Mouse (Mus musculus): ENCODE measurements around the gene Dyrk3.
"Not testable (repeated sequence)": the region's sequence is repeated elsewhere in the genome, so short reads cannot be mapped to it uniquely, and the experiment has no call there.

The Dyrk3 gene

DNA sequence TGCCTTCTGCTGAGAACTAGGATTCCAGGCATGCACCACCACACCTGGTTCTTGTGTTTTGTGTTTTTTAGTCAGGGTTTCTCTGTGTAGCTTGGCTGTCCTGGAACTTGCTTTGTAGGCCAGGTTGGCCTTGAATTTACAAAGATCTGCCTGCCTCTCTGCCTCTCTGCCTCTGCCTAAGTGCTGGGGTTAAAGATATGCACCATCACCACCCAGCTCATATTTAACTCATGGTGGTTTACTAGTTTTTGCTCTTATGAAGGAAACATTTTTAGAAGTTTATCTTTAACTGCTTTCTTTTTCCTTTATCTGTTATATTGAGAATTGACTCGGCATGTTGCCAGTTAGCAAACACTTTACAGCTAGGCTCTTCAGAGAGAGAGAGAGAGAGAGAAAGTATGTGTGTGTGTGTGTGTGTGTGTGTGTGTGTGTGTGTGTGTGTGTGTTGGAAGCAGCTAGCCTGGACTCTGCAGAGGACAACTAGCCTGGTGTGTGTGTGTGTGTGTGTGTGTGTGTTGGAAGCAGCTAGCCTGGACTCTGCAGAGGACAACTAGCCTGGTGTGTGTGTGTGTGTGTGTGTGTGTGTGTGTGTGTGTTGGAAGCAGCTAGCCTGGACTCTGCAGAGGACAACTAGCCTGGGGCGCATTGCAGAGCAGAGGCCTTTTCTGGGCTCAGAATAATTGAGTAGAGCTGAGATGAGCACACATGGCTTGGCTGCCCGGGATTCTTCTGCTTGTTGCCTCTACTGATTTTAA, 21.6 kb upstream of the Dyrk3 start:
- DNase-seq (ENCODE audit: inconsistent age in 2 of 2, low spot score in 1 of 2), result not testable (repeated sequence)

GRCm38 (mm10) chr1:131155456-131155855, 17.3 kb upstream of the Dyrk3 start:
- DNase-seq (ENCODE audit: inconsistent age in 2 of 2, low spot score in 1 of 2), result peak in 1 of 2 experiments; percentile 73

DNA sequence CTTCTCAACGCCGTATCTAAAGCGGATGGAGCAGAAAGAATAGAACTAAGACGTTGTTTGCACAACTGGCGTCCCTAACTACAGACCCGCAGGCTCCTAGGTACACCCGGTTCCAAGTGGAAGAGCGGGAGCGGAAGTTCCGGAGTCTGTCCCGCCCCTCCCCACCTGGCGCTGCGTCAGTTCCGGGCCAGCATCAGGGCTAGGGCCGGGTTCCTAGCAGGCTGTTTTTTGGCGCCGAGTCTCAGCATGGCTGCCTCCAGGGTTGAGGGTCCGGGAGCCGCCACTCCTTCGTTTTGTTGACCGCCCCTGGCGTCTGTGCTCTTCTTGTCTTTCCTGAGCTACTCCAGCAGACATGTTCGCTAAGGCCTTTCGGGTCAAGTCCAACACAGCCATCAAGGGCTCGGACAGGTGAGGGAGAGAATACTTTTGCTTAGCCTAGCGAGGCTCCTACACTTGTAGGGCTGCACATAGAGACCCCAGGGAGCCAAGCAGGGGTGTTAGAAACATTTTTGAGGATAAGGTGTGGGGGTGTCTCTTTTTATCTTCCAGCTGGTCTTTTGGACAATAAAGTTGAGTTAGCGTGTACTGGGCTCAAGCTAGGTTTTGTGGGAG, 15.0 kb upstream of the Dyrk3 start, which contains the start of gene Eif2d:
Eif2d (plus strand) TSS at position 164 of the 612 bp plus-strand sequence.
- DNase-seq (ENCODE audit: inconsistent age in 2 of 2, low spot score in 1 of 2), result peak; percentile 90 to 96

- no peak for DNase-seq (ENCODE audit: inconsistent age in 2 of 2, low spot score in 1 of 2)
Observed at GRCm38 (mm10) chr1:131149496-131149895, 11.4 kb upstream of the Dyrk3 start.

DNA sequence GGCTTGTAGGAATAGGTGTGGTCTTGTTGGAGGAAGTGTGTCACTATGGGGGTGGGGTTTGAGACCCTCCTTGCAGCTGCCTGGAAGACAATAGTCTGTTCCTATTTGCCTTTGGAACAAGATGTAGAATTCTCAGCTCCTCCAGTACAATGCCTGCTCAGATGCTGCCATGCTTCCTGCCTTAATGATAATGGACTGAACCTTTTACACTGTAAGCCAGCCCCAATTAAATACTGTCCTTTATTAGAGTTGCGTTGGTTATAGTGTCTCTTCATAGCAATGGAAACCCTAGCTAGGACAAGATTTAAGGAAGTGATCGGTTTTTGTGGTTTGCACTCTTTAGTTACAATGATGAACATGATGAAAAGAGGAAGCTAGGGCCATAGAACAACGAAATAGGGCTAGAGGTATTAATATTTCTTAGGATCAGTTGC, 8.1 kb upstream of the Dyrk3 start:
- no peak for DNase-seq (ENCODE audit: inconsistent age in 2 of 2, low spot score in 1 of 2)

DNA sequence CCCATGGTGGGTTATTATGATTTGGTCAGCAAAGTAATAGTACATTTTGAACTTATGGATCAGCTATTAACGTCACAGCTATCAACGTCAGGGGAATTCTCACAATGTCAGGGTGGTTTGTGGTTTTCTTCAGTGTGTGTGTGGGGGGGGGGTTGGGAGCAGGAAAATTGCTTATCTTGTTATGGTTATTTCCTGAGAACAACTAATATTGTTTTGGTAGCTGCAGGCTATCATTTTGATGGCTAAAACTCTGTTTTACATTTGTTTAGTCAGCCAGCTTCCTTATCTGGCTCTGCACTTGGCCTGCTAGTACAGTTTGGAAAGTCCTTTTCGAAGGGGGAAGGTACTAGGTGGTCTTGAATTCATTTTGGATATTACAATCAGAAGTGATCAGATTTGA, 7.1 kb upstream of the Dyrk3 start:
- not testable (repeated sequence) for DNase-seq (ENCODE audit: inconsistent age in 2 of 2, low spot score in 1 of 2)

- DNase-seq (ENCODE audit: inconsistent age in 2 of 2, low spot score in 1 of 2), result peak in 1 of 2 experiments; percentile 68
Observed at GRCm38 (mm10) chr1:131142472-131142871, 4.3 kb upstream of the Dyrk3 start.

- DNase-seq (ENCODE audit: inconsistent age in 2 of 2, low spot score in 1 of 2), result no peak
Observed at GRCm38 (mm10) chr1:131141449-131141848, 3.3 kb upstream of the Dyrk3 start.

DNA sequence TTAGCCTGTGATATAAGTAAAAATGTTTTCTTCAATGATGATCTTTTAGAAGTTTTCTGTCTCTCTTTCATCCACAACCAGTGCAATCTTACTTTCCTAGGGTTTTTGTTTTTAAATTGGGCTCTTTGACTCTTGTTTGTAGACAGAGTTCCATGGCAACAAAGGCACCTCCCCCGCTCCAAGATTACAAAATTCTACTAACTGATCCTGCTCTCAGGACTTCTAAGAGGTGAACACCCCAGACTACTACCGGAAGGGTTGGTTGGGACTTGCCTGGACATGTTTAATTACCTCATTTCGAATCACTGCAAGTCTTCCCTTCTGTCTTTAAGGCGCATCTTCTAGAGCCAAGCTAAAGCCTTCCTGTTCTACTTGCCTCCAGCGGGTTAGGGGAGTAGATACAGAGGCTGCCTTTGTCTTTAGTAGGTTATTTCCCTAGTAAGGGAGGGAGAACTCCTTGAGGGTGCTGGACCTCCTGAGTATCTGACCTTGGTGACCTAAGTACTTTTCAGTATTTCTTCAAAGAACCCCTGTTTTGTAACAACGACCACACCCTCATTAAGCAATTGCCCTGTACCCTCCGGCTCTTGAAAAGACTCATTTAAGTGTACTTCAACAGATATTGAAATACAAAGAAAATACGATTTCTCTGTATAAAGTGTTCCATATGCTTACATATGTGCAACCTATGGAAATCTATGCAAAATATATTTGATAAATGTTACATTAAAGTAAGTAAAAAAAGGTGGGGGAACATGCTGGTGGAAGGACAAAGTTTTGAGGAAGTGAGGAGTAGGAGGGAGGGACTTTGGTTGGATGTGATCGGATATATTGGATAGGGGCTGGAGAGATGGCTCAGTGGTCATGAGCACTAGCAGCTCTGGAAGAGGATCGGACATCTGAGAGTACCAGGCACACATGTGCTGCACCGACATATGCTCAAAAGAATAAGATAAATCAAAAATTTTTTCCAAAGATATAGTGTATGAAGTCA, 1.3 kb upstream of the Dyrk3 start:
- peak in 1 of 2 experiments; percentile 76 for DNase-seq (ENCODE audit: inconsistent age in 2 of 2, low spot score in 1 of 2)

DNA sequence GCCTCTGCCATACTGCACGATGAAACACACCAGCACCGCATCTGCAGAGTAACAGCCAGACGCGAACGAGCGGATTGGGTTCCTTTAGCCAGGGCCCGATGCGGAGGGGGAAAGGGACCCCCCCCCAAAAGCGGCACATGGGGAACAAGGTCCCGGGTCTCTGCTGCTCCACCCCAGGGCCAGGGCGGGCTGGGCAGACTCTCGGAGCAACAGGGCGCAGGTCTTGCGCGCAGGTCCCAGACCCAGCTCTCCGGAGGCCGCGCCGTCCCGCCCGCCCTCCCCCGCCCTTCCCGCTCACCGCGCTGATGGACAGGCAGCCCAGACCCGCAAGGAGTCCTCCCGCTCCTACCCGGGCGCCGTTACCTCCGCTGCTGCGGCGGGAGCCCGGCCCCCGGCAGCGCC, 422 bp downstream of the Dyrk3 start:
- no peak for DNase-seq (ENCODE audit: inconsistent age in 2 of 2, low spot score in 1 of 2)

GRCm38 (mm10) chr1:131137111-131137510, 1.0 kb downstream of the Dyrk3 start:
- peak in 1 of 2 experiments; percentile 51 for DNase-seq (ENCODE audit: inconsistent age in 2 of 2, low spot score in 1 of 2)

- DNase-seq (ENCODE audit: inconsistent age in 2 of 2, low spot score in 1 of 2), result no peak
Observed at GRCm38 (mm10) chr1:131135960-131136629, 2.0 kb downstream of the Dyrk3 start.

GRCm38 (mm10) chr1:131134942-131135522, 3.1 kb downstream of the Dyrk3 start:
- peak; percentile 85 to 91 for DNase-seq (ENCODE audit: inconsistent age in 2 of 2, low spot score in 1 of 2)

DNA sequence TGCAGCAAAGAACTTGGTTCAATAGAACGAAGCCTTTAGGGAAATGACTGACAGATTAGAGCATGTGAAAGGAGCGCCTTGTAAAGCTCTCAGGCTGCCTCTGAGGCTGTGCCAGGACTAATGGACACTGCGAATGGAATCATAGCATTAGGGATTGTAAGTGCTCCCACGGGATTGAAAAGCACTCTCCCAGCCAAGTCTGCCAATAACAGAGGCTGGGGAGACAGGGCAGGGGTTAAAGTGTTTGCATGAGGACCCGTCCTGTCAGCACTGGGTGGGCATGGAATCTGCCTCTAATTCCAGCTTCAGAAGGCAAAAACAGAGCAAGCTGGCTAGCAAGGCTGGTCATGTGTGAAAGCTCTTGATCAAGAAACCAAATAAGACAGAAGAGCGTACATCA, 3.9 kb downstream of the Dyrk3 start:
- DNase-seq (ENCODE audit: inconsistent age in 2 of 2, low spot score in 1 of 2), result no peak

DNA sequence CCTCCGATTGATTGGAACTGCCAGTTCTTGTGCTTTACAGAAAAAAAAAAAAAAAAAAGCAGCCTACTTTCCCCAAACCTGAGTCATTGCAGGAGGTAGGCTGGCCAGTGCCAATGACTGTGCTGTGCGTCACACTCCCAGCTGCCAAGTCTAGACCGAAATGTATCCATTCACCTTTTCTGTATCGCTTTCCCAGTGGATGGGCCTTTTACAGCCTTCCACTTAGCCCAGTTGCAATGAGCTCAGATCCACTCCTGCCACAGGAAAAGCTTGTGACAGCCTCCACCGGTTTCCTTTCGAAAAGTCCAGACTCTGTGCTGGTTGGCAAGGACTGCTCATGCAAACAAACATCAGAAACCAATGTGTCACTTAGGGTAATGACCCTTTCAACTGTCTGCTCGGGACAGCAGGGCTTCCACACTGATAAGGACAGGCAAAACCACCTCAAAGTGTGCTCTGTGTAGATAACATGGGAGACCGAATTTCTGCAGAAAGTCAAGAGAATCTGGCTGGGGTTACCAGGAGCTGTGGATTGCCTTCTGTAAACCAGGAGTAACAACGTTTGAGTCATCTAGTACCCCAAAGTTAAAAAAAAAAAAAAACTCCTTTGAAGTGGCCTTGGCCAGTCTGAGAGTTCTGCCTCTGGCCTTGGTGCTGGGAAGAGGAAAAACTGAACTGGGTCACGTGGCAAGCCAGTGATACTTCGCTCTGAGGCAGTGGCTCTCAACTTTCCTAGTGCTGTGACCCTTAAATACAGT, 12.0 kb downstream of the Dyrk3 start:
- DNase-seq (ENCODE audit: inconsistent age in 2 of 2, low spot score in 1 of 2), result peak; percentile 89 to 92

DNA sequence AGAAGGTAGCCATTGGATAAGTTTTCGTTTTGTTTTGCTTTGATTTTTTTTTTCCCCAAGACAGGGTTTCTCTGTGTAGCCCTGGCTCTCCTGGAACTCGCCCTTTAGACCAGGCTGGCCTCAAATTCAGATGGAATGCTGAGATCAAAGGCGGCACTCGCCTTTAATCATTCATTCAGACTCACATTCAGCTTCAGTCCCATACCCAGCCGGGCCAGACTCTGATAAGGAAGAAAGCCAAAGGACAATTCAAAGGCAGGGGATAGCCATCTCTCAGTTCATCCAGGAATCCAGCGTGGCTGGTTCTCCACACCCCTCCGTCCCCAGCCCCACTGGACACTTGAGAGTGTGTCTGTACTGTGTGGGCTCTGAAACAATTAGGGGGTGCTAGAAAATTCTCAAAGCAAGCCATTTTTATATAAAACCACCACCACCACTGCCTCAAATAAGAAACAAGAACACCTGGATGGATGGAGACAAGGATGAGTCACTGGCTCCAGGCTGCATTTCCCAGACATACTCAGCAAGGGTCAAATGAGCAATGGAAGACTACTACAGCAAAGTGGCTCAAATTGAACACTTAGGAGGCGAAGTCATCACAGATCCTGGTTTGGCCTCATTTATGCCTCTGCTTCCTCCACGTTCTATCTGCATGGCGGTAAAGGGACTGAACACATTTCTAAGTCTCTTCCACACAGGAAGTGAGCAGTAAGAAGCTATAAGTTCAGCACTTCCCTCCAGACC, 14.4 kb downstream of the Dyrk3 start:
- peak in 1 of 2 experiments; percentile 62 for DNase-seq (ENCODE audit: inconsistent age in 2 of 2, low spot score in 1 of 2)

DNA sequence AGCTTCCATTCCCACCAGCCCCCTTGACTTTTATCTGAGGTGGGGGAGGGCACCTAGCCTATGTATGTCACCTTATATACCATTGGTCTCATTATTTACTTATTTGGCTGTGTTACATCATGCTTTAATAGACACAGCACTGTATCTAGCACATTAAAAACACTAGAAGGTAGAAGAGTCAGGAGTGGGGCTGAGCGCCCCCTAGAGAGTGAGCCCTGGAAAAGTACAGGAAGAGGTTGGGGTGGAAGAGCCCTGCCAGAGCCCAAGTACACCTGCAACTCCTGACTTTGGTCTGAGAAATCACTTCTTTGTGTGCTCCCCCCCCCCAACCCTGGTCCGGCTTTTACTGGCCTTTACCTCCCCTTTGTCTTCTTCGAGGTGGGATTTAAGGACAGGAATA, 16.2 kb downstream of the Dyrk3 start:
- DNase-seq (ENCODE audit: inconsistent age in 2 of 2, low spot score in 1 of 2), result peak in 1 of 2 experiments; percentile 66

DNA sequence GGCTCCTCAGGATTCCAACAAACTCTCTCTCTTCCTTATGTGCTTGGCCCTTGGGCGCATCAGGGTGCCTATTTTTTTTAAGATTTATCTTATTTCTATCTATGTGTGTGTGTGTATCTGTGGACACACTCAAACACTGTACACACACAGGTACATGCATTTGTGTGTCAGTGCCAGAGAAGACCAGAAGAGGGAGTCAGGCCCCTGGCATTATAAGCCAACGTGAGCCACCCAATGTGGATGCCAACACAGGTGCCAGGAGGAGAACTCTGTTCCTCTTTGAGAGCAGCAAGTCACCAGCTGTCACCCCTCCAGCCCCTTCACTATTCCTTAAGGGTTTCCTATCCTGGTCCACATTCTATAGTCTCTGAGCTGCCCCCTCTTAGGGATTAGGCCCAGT, 19.1 kb downstream of the Dyrk3 start:
- DNase-seq (ENCODE audit: inconsistent age in 2 of 2, low spot score in 1 of 2), result peak; percentile 55 to 80

GRCm38 (mm10) chr1:131118530-131118929, 19.6 kb downstream of the Dyrk3 start:
- no peak for DNase-seq (ENCODE audit: inconsistent age in 2 of 2, low spot score in 1 of 2)
